Mouse (Mus musculus): ENCODE measurements around the gene Rasl2-9. TPM values are rescaled to one million over a fixed set of nuclear protein-coding genes. Genes with fewer than 3 reads are reported as not detected.
"Not testable (repeated sequence)": the region's sequence is repeated elsewhere in the genome, so short reads cannot be mapped to it uniquely, and the experiment has no call there.

Rasl2-9 gene
- polyA plus RNA-seq, 1 experiment from 2014 or later: 2.5 TPM

DNA sequence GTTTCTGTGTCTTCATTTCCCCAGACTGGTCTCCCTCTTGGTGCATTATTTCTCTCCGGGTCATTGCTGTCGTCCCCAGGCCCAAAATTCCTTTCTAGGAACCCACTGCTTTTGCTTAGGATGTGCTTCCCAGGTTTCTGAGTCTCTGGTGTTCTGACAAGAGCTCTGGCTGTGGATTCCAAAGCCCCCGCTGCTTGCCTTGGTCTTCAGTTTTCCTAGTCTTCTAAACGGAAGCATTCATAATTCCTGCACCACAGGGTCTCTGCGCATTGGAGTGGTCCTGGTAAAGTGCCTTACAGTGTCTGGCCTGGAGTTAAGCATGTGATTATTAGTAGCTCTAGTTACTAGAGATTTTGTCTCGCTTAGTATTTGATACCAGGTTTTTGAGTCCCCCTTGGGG, 44.9 kb downstream of the Rasl2-9 start:
- Histone ChIP-seq H3K4me1 (ENCODE audit: control insufficient read depth in 2 of 2, insufficient read depth in 2 of 2, low read length in 2 of 2) (peaks cover 3 to 22% of the 10 kb centered on the region in 2 experiments; a peak in 3 of 4 replicates), H3K27ac (replicated peaks in 1 of 2; ENCODE audit: control insufficient read depth in 1 of 2, insufficient read depth in 1 of 2, low read depth in 2 of 2, low read length in 2 of 2) (peak overlapping the region; percentile 85 to 96), H3K36me3 (ENCODE audit: control insufficient read depth, insufficient read depth, low read length) (peaks cover 70% of the 10 kb centered on the region), H3K27me3 (ENCODE audit: control insufficient read depth, insufficient read depth, low read length) (no peaks in the 10 kb centered on the region), H3K9me3 (ENCODE audit: control insufficient read depth, low read length) (no peaks in the 10 kb centered on the region), H3K9ac (ENCODE audit: low read length) (peak overlapping the region; percentile 99), H3K4me3 (ENCODE audit: control insufficient read depth in 1 of 2, insufficient read depth in 1 of 2, low read depth in 1 of 2, low read length in 2 of 2) (peak overlapping the region; percentile 88 to 100), H3K4me2 (ENCODE audit: low read length) (peak overlapping the region; percentile 87)
- no peak for ATAC-seq (ENCODE audit: insufficient number of reproducible peaks, insufficient read depth, low FRiP score, low read depth)
- 10% methylated on average over 6 of the region's 6 CpGs for WGBS

DNA sequence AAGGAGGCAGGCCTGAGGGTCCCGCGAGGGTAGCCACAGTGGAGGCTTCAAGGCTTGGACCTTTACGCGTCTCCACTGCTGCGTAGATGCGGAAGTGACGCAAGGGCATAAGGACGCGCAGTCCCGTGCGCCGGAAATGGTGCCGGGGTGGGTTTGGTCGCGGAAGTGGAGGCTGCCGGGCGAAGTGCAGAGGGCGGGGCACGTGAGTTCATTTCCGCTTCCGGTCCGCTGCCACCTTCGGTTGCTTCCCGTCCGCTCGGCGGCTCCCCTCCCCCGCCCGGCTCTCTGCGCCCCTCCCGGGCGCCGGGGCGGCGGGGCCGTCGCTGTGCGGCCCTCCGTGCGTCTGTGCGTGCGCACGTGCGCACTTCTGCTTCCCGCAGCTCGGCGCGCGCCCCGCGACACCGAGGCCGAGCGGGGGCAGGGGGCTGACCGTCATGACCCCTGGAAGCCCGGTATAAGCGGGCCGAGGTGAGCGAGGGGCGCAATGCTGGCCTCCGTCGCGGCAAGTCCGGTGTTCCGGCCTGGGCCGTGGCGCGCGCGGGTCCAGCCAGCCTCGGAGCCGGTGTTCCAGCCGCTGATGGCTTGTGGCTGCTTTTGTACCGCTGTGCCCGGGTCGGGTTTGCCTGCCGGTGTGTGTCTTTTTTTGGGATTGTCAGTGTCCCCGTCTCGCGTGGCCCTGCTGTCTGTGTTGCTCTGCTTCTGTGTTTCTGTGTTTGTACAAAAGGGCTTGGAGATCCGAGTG, 45.6 kb downstream of the Rasl2-9 start, which contains the start of gene Epn1:
Gene Epn1, plus strand, starts transcription at position 226 of the 742 bp plus-strand sequence.
- H3K27me3 ChIP-seq (ENCODE audit: control insufficient read depth, insufficient read depth, low read length): no peaks in the 10 kb centered on the region
- H3K27ac ChIP-seq (replicated peaks in 1 of 2; ENCODE audit: control insufficient read depth in 1 of 2, insufficient read depth in 1 of 2, low read depth in 2 of 2, low read length in 2 of 2): peak within 1 kb of the TSS; percentile 85 to 96
- H3K4me3 ChIP-seq (ENCODE audit: control insufficient read depth in 1 of 2, insufficient read depth in 1 of 2, low read depth in 1 of 2, low read length in 2 of 2): peak within 1 kb of the TSS; percentile 88 to 100
- H3K9ac ChIP-seq (ENCODE audit: low read length): peak within 1 kb of the TSS; percentile 99
- WGBS: under 1% methylated on average over 79 of the region's 81 CpGs
- no peaks in the 10 kb centered on the region for H3K9me3 ChIP-seq (ENCODE audit: control insufficient read depth, low read length)
- H3K36me3 ChIP-seq (ENCODE audit: control insufficient read depth, insufficient read depth, low read length): peaks cover 69% of the 10 kb centered on the region
- H3K4me2 ChIP-seq (ENCODE audit: low read length): peak within 1 kb of the TSS; percentile 87
- peak; percentile 86 for ATAC-seq (ENCODE audit: insufficient number of reproducible peaks, insufficient read depth, low FRiP score, low read depth)
- peaks cover 3 to 17% of the 10 kb centered on the region in 2 experiments; a peak in 3 of 4 replicates for H3K4me1 ChIP-seq (ENCODE audit: control insufficient read depth in 2 of 2, insufficient read depth in 2 of 2, low read length in 2 of 2)

GRCm38 (mm10) chr7:5079365-5080009, 46.3 kb downstream of the Rasl2-9 start:
- ATAC-seq (ENCODE audit: insufficient number of reproducible peaks, insufficient read depth, low FRiP score, low read depth); H3K27me3 ChIP-seq (ENCODE audit: control insufficient read depth, insufficient read depth, low read length); H3K9me3 ChIP-seq (ENCODE audit: control insufficient read depth, low read length): not testable (repeated sequence)
- Histone ChIP-seq H3K36me3 (ENCODE audit: control insufficient read depth, insufficient read depth, low read length) (peaks cover 69% of the 10 kb centered on the region), H3K27ac (replicated peaks in 1 of 2; ENCODE audit: control insufficient read depth in 1 of 2, insufficient read depth in 1 of 2, low read depth in 2 of 2, low read length in 2 of 2) (peak overlapping the region; percentile 58 to 96), H3K4me2 (ENCODE audit: low read length) (peak overlapping the region; percentile 87), H3K4me3 (ENCODE audit: control insufficient read depth in 1 of 2, insufficient read depth in 1 of 2, low read depth in 1 of 2, low read length in 2 of 2) (peak overlapping the region; percentile 88 to 100), H3K4me1 (ENCODE audit: control insufficient read depth in 2 of 2, insufficient read depth in 2 of 2, low read length in 2 of 2) (peaks cover 3 to 14% of the 10 kb centered on the region in 2 experiments; a peak in 3 of 4 replicates), H3K9ac (ENCODE audit: low read length) (peak overlapping the region; percentile 99)
- WGBS: 44% methylated on average over 9 of the region's 13 CpGs

- Histone ChIP-seq H3K4me3 (ENCODE audit: control insufficient read depth in 1 of 2, insufficient read depth in 1 of 2, low read depth in 1 of 2, low read length in 2 of 2) (no peak overlapping the region), H3K4me2 (ENCODE audit: low read length) (no peak overlapping the region), H3K36me3 (ENCODE audit: control insufficient read depth, insufficient read depth, low read length) (peaks cover 72% of the 10 kb centered on the region), H3K4me1 (ENCODE audit: control insufficient read depth in 2 of 2, insufficient read depth in 2 of 2, low read length in 2 of 2) (peaks cover 3 to 11% of the 10 kb centered on the region in 2 experiments; a peak in 3 of 4 replicates), H3K27me3 (ENCODE audit: control insufficient read depth, insufficient read depth, low read length) (no peaks in the 10 kb centered on the region), H3K9me3 (ENCODE audit: control insufficient read depth, low read length) (no peaks in the 10 kb centered on the region), H3K9ac (ENCODE audit: low read length) (no peak overlapping the region), H3K27ac (replicated peaks in 1 of 2; ENCODE audit: control insufficient read depth in 1 of 2, insufficient read depth in 1 of 2, low read depth in 2 of 2, low read length in 2 of 2) (no peak overlapping the region)
- WGBS: 74% methylated on average over 2 of the region's 2 CpGs
- no peak for ATAC-seq (ENCODE audit: insufficient number of reproducible peaks, insufficient read depth, low FRiP score, low read depth)
These were observed 48.8 kb downstream of the Rasl2-9 start for GRCm38 (mm10) chr7:5076931-5077330.

DNA sequence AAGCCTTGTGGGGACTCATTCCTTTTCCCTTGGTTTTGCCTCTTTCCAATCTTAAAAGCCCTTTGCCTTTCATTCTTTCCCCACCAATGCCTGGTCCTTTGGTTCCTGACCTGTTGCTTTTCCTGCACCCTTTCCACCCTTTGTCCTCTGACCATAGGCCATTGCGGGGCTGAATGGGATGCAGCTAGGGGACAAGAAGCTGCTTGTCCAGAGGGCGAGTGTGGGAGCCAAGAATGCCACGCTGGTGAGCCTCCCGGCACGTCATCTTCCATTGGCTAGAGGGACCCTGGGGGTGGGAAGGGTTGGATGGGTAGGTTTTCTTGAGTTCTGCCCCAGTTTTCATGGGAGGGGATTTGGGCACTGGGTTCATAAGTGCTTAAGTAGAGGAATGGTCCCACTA, 50.8 kb downstream of the Rasl2-9 start:
- H3K9me3 ChIP-seq (ENCODE audit: control insufficient read depth, low read length): no peaks in the 10 kb centered on the region
- H3K9ac ChIP-seq (ENCODE audit: low read length): no peak overlapping the region
- WGBS: 96% methylated on average over 5 of the region's 5 CpGs
- no peak overlapping the region for H3K27ac ChIP-seq (replicated peaks in 1 of 2; ENCODE audit: control insufficient read depth in 1 of 2, insufficient read depth in 1 of 2, low read depth in 2 of 2, low read length in 2 of 2)
- H3K4me2 ChIP-seq (ENCODE audit: low read length): no peak overlapping the region
- no peak overlapping the region for H3K4me3 ChIP-seq (ENCODE audit: control insufficient read depth in 1 of 2, insufficient read depth in 1 of 2, low read depth in 1 of 2, low read length in 2 of 2)
- H3K36me3 ChIP-seq (ENCODE audit: control insufficient read depth, insufficient read depth, low read length): peaks cover 91% of the 10 kb centered on the region
- ATAC-seq (ENCODE audit: insufficient number of reproducible peaks, insufficient read depth, low FRiP score, low read depth): no peak
- H3K27me3 ChIP-seq (ENCODE audit: control insufficient read depth, insufficient read depth, low read length): no peaks in the 10 kb centered on the region
- H3K4me1 ChIP-seq (ENCODE audit: control insufficient read depth in 2 of 2, insufficient read depth in 2 of 2, low read length in 2 of 2): no peaks in the 10 kb centered on the region

Small RNA genes lying within 50 kb of the gene (microRNA-seq; reads per million reads assigned to microRNA genes)
- not detected for gene Gm26217

Other genes starting within 250 kb of the Rasl2-9 start
- 1.1 and 1.5 TPM in 2 replicates for gene Isoc2a, start 248.8 kb downstream of the Rasl2-9 start, polyA plus RNA-seq (2014; fragmentation: Nextera tagmentation; extraction: Ambion mirVana)
- gene Gm36210, start 219.4 kb downstream of the Rasl2-9 start, polyA plus RNA-seq (2014; fragmentation: Nextera tagmentation; extraction: Ambion mirVana): 0.20 TPM in 1 of 2 replicates, not detected in the other
- 2.1 and 3.1 TPM in 2 replicates for gene Zfp628, start 210.7 kb downstream of the Rasl2-9 start, polyA plus RNA-seq (2014; fragmentation: Nextera tagmentation; extraction: Ambion mirVana)
- gene Nat14, start 203.9 kb downstream of the Rasl2-9 start, polyA plus RNA-seq (2014; fragmentation: Nextera tagmentation; extraction: Ambion mirVana): 4.4 and 5.1 TPM in 2 replicates
- gene Ssc5d, start 200.2 kb downstream of the Rasl2-9 start, polyA plus RNA-seq (2014; fragmentation: Nextera tagmentation; extraction: Ambion mirVana): 1.4 and 1.9 TPM in 2 replicates
- 6.8 and 8.1 TPM in 2 replicates for gene Sbk2, start 161.5 kb downstream of the Rasl2-9 start, polyA plus RNA-seq (2014; fragmentation: Nextera tagmentation; extraction: Ambion mirVana)
- gene Sbk3, start 154.8 kb downstream of the Rasl2-9 start, polyA plus RNA-seq (2014; fragmentation: Nextera tagmentation; extraction: Ambion mirVana): 0.42 and 0.80 TPM in 2 replicates
- 29.8 and 33.5 TPM in 2 replicates for gene Zfp579, start 129.8 kb downstream of the Rasl2-9 start, polyA plus RNA-seq (2014; fragmentation: Nextera tagmentation; extraction: Ambion mirVana)
- gene Zfp524, start 111.5 kb downstream of the Rasl2-9 start, polyA plus RNA-seq (2014; fragmentation: Nextera tagmentation; extraction: Ambion mirVana): 12.6 and 13.6 TPM in 2 replicates
- gene Fiz1, start 111.3 kb downstream of the Rasl2-9 start, polyA plus RNA-seq (2014; fragmentation: Nextera tagmentation; extraction: Ambion mirVana): 23.4 and 23.8 TPM in 2 replicates
- gene Gm44973, start 110.5 kb downstream of the Rasl2-9 start, polyA plus RNA-seq (2014; fragmentation: Nextera tagmentation; extraction: Ambion mirVana): 0.34 TPM in 1 of 2 replicates, not detected in the other
- 4.4 and 4.9 TPM in 2 replicates for gene Zfp865, start 105.6 kb downstream of the Rasl2-9 start, polyA plus RNA-seq (2014; fragmentation: Nextera tagmentation; extraction: Ambion mirVana)
- 0.73 and 1.9 TPM in 2 replicates for gene Ccdc106, start 105.4 kb downstream of the Rasl2-9 start, polyA plus RNA-seq (2014; fragmentation: Nextera tagmentation; extraction: Ambion mirVana)
- gene 4632433K11Rik, start 91.8 kb downstream of the Rasl2-9 start, polyA plus RNA-seq (2014; fragmentation: Nextera tagmentation; extraction: Ambion mirVana): not detected in 2 replicates
- 5.6 TPM in 2 replicates for gene Zfp784, start 87.5 kb downstream of the Rasl2-9 start, polyA plus RNA-seq (2014; fragmentation: Nextera tagmentation; extraction: Ambion mirVana)
- gene Zfp580, start 74.4 kb downstream of the Rasl2-9 start, polyA plus RNA-seq (2014; fragmentation: Nextera tagmentation; extraction: Ambion mirVana): 21.9 and 22.0 TPM in 2 replicates
- 46.8 and 66.2 TPM in 2 replicates for gene U2af2, start 63.8 kb downstream of the Rasl2-9 start, polyA plus RNA-seq (2014; fragmentation: Nextera tagmentation; extraction: Ambion mirVana)
- 50.6 and 52.0 TPM in 2 replicates for gene Epn1, start 45.7 kb downstream of the Rasl2-9 start, polyA plus RNA-seq (2014; fragmentation: Nextera tagmentation; extraction: Ambion mirVana)
- gene Rfpl4, start 9.0 kb downstream of the Rasl2-9 start, polyA plus RNA-seq (2014; fragmentation: Nextera tagmentation; extraction: Ambion mirVana): not detected in 2 replicates
- 0.01 TPM in 1 of 2 replicates, not detected in the other for gene Vmn1r55, start 23.7 kb upstream of the Rasl2-9 start, polyA plus RNA-seq (2014; fragmentation: Nextera tagmentation; extraction: Ambion mirVana)
- not detected in 2 replicates for gene Vmn1r56, start 70.8 kb upstream of the Rasl2-9 start, polyA plus RNA-seq (2014; fragmentation: Nextera tagmentation; extraction: Ambion mirVana)
- not detected in 2 replicates for gene Vmn1r57, start 92.5 kb upstream of the Rasl2-9 start, polyA plus RNA-seq (2014; fragmentation: Nextera tagmentation; extraction: Ambion mirVana)
- gene Gm5065, start 224.6 kb upstream of the Rasl2-9 start, polyA plus RNA-seq (2014; fragmentation: Nextera tagmentation; extraction: Ambion mirVana): not detected in 2 replicates
- not detected in 2 replicates for gene Nlrp2, start 225.1 kb upstream of the Rasl2-9 start, polyA plus RNA-seq (2014; fragmentation: Nextera tagmentation; extraction: Ambion mirVana)

Measured in heart, embryonic 14.5 days (tissue).